9 mouse cellular contexts compared by ENCODE assay signal in genomic region chr11:103192956-103193824, GRCm38 (mm10). TPM values are rescaled to one million over a fixed set of nuclear protein-coding genes. Genes with fewer than 3 reads are reported as not detected.
DNase-seq lines count a peak whose midpoint lies in the region; ATAC-seq and TF ChIP-seq lines count a peak whose summit lies in the region.
"Had no signal": no experiment of that assay in that cellular context is flagged by ENCODE, and none has a peak within 500 bp of the region (broad histone marks: within the 10 kb centered on the region; RNA-seq: fewer than 3 reads in every experiment).

No protein-coding gene starts in this region.

- H3K4me1 ChIP-seq in liver, adult 2 months (ENCODE audit: control insufficient read depth, insufficient read depth, low read length) = no peaks in the 10 kb centered on the region
- no peaks in the 10 kb centered on the region for H3K4me1 ChIP-seq in heart, postnatal 0 days (ENCODE audit: control insufficient read depth, insufficient read depth)
- H3K4me1 ChIP-seq in limb, embryonic 12.5 days (replicated peaks) = peaks cover 13% of the 10 kb centered on the region

- no peak overlapping the region for H3K27ac ChIP-seq in liver, adult 2 months (replicated peaks; ENCODE audit: insufficient read depth, low read depth, low read length)
- H3K27ac ChIP-seq in heart, postnatal 0 days (ENCODE audit: low read depth) = no peak overlapping the region
- no peak overlapping the region for H3K27ac ChIP-seq in limb, embryonic 12.5 days

- H3K9ac ChIP-seq in liver, adult 2 months (ENCODE audit: low read depth, low read length) = no peak overlapping the region
- H3K9ac ChIP-seq in heart, postnatal 0 days (replicated peaks; ENCODE audit: low read depth, low read length) = no peak overlapping the region
- 0 out of 2 replicates have a peak overlapping the region, but pooled peaks have one; percentile 27 for H3K9ac ChIP-seq in limb, embryonic 12.5 days (replicated peaks)

- no peaks in the 10 kb centered on the region for H3K9me3 ChIP-seq in heart, postnatal 0 days (replicated peaks; ENCODE audit: control insufficient read depth, low read length)
- no peaks in the 10 kb centered on the region for H3K9me3 ChIP-seq in limb, embryonic 12.5 days

- H3K79me2 ChIP-seq in liver, adult 2 months (ENCODE audit: control insufficient read depth, insufficient read depth, low read length) = no peaks in the 10 kb centered on the region

- DNase-seq in liver, adult 2 months (ENCODE audit: extremely low read depth, low read depth, low spot score) = no peak
- no peak for DNase-seq in liver
- peak; percentile 80 to 84 for DNase-seq in cerebellum, postnatal 14 days
- DNase-seq in heart, postnatal 0 days (ENCODE audit: low spot score) = peak; percentile 15
- peak; percentile 87 to 90 for DNase-seq in right cerebral cortex, postnatal 10 days (ENCODE audit: low spot score in 2 of 2)
- DNase-seq in adrenal gland, adult 8-10 months = no peak

- H3K36me3 ChIP-seq in liver, adult 2 months (ENCODE audit: control insufficient read depth, insufficient read depth, low read length) = no peaks in the 10 kb centered on the region
- H3K36me3 ChIP-seq in heart, postnatal 0 days (replicated peaks; ENCODE audit: control insufficient read depth, insufficient read depth, low read length) = no peaks in the 10 kb centered on the region
- no peaks in the 10 kb centered on the region for H3K36me3 ChIP-seq in limb, embryonic 12.5 days

- peak overlapping the region; percentile 35; the same call in 1 of the 2 replicates for H3K4me2 ChIP-seq in heart, postnatal 0 days (ENCODE audit: low read depth, low read length)
- peak overlapping the region; percentile 51 for H3K4me2 ChIP-seq in limb, embryonic 12.5 days

- TF ChIP-seq POLR2A in liver, adult 2 months (IDR thresholded peaks at IDR 0.05; ENCODE audit: extremely low read depth, insufficient read depth, low read length) = no peak

- no peak; the same call in 1 of the 2 replicates for ATAC-seq in heart, postnatal 0 days (ENCODE audit: insufficient read depth, low read depth)
- ATAC-seq in limb, embryonic 12.5 days (ENCODE audit: insufficient number of reproducible peaks, insufficient read depth, low FRiP score, low TSS enrichment, low read depth) = no peak
- no peak for ATAC-seq in CD4-positive, CD25-positive, alpha-beta regulatory T cell, adult 4 months

- H3K27me3 ChIP-seq in liver, adult 2 months (ENCODE audit: control insufficient read depth, insufficient read depth, low read length) = peaks cover 11% of the 10 kb centered on the region
- H3K27me3 ChIP-seq in heart, postnatal 0 days (ENCODE audit: control insufficient read depth, insufficient read depth, low read length) = peaks cover 73% of the 10 kb centered on the region
- H3K27me3 ChIP-seq in limb, embryonic 12.5 days = peaks cover 89% of the 10 kb centered on the region

- TF ChIP-seq EP300 in heart, postnatal 0 days (IDR thresholded peaks at IDR 0.05; ENCODE audit: low read depth) = no peak

- WGBS in liver, adult 2 months = 15% methylated on average over 41 of the region's 44 CpGs
- WGBS in heart, postnatal 0 days = 9% methylated on average over 41 of the region's 44 CpGs
- 4% methylated on average over 40 of the region's 44 CpGs for WGBS in limb, embryonic 12.5 days

- TF ChIP-seq CTCF in liver, adult 2 months (IDR thresholded peaks at IDR 0.05; ENCODE audit: low read depth, low read length) = peak; percentile 29; the same call in 1 of the 2 replicates
- TF ChIP-seq CTCF in heart, postnatal 0 days (IDR thresholded peaks at IDR 0.05; ENCODE audit: low read depth) = peak; percentile 52

- H3K4me3 ChIP-seq in liver, adult 2 months (ENCODE audit: insufficient read depth, low read depth, low read length) = no peak overlapping the region
- no peak overlapping the region for H3K4me3 ChIP-seq in heart, postnatal 0 days (ENCODE audit: low read depth, low read length)
- peak overlapping the region; percentile 27 for H3K4me3 ChIP-seq in limb, embryonic 12.5 days (replicated peaks)

RNA-seq across cellular contexts. Expression of gene 1700023F06Rik, which starts 15.2 kb away (rescaled TPM):
- not detected in 2 replicates for total RNA-seq in liver, adult 2 months (2014; rRNA removed)
- polyA plus RNA-seq in liver, adult 2 months (2012; rRNA removed) = not detected in 2 replicates
- not detected in 2 replicates for total RNA-seq in heart, postnatal 0 days (2014; rRNA removed; ENCODE audit: low replicate concordance)
- 0.10 TPM in 1 of 2 replicates, not detected in the other for polyA plus RNA-seq in heart, postnatal 0 days (2015; fragmentation: Nextera tagmentation; extraction: Ambion mirVana)
- polyA plus RNA-seq in limb, embryonic 12.5 days (2016; fragmentation: Nextera tagmentation; extraction: Ambion mirVana) = 0.50 and 0.74 TPM in 2 replicates
- total RNA-seq in adrenal gland, adult 8-10 months (2022) = under 1 TPM in 3 of 4 experiments, not detected in 1; 0.27 to 0.83 (median 0.66) TPM
- not detected for polyA plus RNA-seq in CD4-positive, CD25-positive, alpha-beta regulatory T cell, adult 4 months (2017; shearing (Covaris generic))

RNA-seq across cellular contexts. Expression of gene Fmnl1, which starts 22.3 kb away (rescaled TPM):
- 0.46 and 0.74 TPM in 2 replicates for total RNA-seq in liver, adult 2 months (2014; rRNA removed)
- 0.86 and 2.2 TPM in 2 replicates for polyA plus RNA-seq in liver, adult 2 months (2012; rRNA removed)
- 2.2 and 3.4 TPM in 2 replicates for total RNA-seq in heart, postnatal 0 days (2014; rRNA removed; ENCODE audit: low replicate concordance)
- polyA plus RNA-seq in heart, postnatal 0 days (2015; fragmentation: Nextera tagmentation; extraction: Ambion mirVana) = 0.91 and 1.1 TPM in 2 replicates
- 0.78 and 1.4 TPM in 2 replicates for polyA plus RNA-seq in limb, embryonic 12.5 days (2016; fragmentation: Nextera tagmentation; extraction: Ambion mirVana)
- total RNA-seq in adrenal gland, adult 8-10 months (2022) = 10 to 100 TPM; 29.3 to 40.6 (median 30.6) TPM
- polyA plus RNA-seq in CD4-positive, CD25-positive, alpha-beta regulatory T cell, adult 4 months (2017; shearing (Covaris generic)) = 10 to 100 TPM; 54.2 to 69.6 TPM

RNA-seq across cellular contexts. Expression of gene Spata32, which starts 25.0 kb away (rescaled TPM):
- not detected in 2 replicates for total RNA-seq in liver, adult 2 months (2014; rRNA removed)
- not detected in 2 replicates for polyA plus RNA-seq in liver, adult 2 months (2012; rRNA removed)
- total RNA-seq in heart, postnatal 0 days (2014; rRNA removed; ENCODE audit: low replicate concordance) = not detected in 2 replicates
- polyA plus RNA-seq in heart, postnatal 0 days (2015; fragmentation: Nextera tagmentation; extraction: Ambion mirVana) = not detected in 2 replicates
- not detected in 2 replicates for polyA plus RNA-seq in limb, embryonic 12.5 days (2016; fragmentation: Nextera tagmentation; extraction: Ambion mirVana)
- not detected for total RNA-seq in adrenal gland, adult 8-10 months (2022)
- polyA plus RNA-seq in CD4-positive, CD25-positive, alpha-beta regulatory T cell, adult 4 months (2017; shearing (Covaris generic)) = not detected
- polyA plus RNA-seq: large intestine, adult 2 months had no signal

Comparison
In these comparisons a context has a peak if more than half of its experiments do, and no peak if none do; other contexts are left out.
1. DNase-seq: peak in cerebellum, postnatal 14 days (2 of 2), heart, postnatal 0 days (single experiment) and right cerebral cortex, postnatal 10 days (2 of 2); none in liver, adult 2 months (single experiment), liver (single experiment) and adrenal gland, adult 8-10 months (single experiment).
2. RNA of gene Fmnl1, which starts 22.3 kb away (polyA plus RNA-seq): 54.2 to 69.6 TPM in CD4-positive, CD25-positive, alpha-beta regulatory T cell, adult 4 months; 0.86 to 2.2 TPM in liver, adult 2 months, 0.91 to 1.1 TPM in heart, postnatal 0 days and 0.78 to 1.4 TPM in limb, embryonic 12.5 days; every median in the first group is over 10 times any median in the second.